In genomic region chr19:16868534-16868933, GRCm38 (mm10) we compare ENCODE assay signal across 11 mouse cellular contexts. TPM values are rescaled to one million over a fixed set of nuclear protein-coding genes. Genes with fewer than 3 reads are reported as not detected.
DNase-seq lines count a peak whose midpoint lies in the region; ATAC-seq and TF ChIP-seq lines count a peak whose summit lies in the region.
"Had no signal": no experiment of that assay in that cellular context is flagged by ENCODE, and none has a peak within 500 bp of the region (broad histone marks: within the 10 kb centered on the region; RNA-seq: fewer than 3 reads in every experiment).

No protein-coding gene starts in this region.

- H3K4me3 ChIP-seq in hindbrain, embryonic 13.5 days = no peak overlapping the region
- H3K4me3 ChIP-seq in hindbrain, embryonic 10.5 days = no peak overlapping the region
- H3K4me3 ChIP-seq in MEL (ENCODE audit: control insufficient read depth in 1 of 2, insufficient read depth in 1 of 2, low read depth in 2 of 2, low read length in 2 of 2) = no peak overlapping the region
- no peak overlapping the region for H3K4me3 ChIP-seq in hindbrain, embryonic 14.5 days (replicated peaks; ENCODE audit: low read length)
- H3K4me3 ChIP-seq: limb, embryonic 15.5 days had no signal

- peaks cover 18% of the 10 kb centered on the region for H3K4me1 ChIP-seq in hindbrain, embryonic 13.5 days (replicated peaks)
- H3K4me1 ChIP-seq in hindbrain, embryonic 10.5 days (replicated peaks) = peaks cover 15% of the 10 kb centered on the region
- H3K4me1 ChIP-seq in MEL (ENCODE audit: control insufficient read depth in 1 of 2, insufficient read depth in 2 of 2, low read length in 2 of 2) = no peaks in the 10 kb centered on the region
- H3K4me1 ChIP-seq in hindbrain, embryonic 14.5 days (replicated peaks; ENCODE audit: control insufficient read depth, insufficient read depth, low read length) = peaks cover 14% of the 10 kb centered on the region

- no peak for TF ChIP-seq RAD21 in MEL (IDR thresholded peaks at IDR 0.05; ENCODE audit: low read depth, low read length)

- WGBS in hindbrain, embryonic 13.5 days = 35% methylated on average over 5 of the region's 5 CpGs
- 38% methylated on average over 5 of the region's 5 CpGs for WGBS in hindbrain, embryonic 10.5 days
- WGBS in hindbrain, embryonic 14.5 days = 28% methylated on average over 5 of the region's 5 CpGs

- H3K4me2 ChIP-seq in hindbrain, embryonic 13.5 days = no peak overlapping the region
- H3K4me2 ChIP-seq in hindbrain, embryonic 14.5 days (replicated peaks) = no peak overlapping the region
- H3K4me2 ChIP-seq: limb, embryonic 15.5 days had no signal

- peak; percentile 31; the same call in 1 of the 2 replicates for ATAC-seq in hindbrain, embryonic 13.5 days (ENCODE audit: low FRiP score)
- ATAC-seq in hindbrain, embryonic 14.5 days (ENCODE audit: low FRiP score) = peak; percentile 49; the same call in 1 of the 2 replicates

- DNase-seq in hindbrain, embryonic 10.5 days (ENCODE audit: low spot score) = no peak
- peak; percentile 42 for DNase-seq in 3134 (ENCODE audit: extremely low read depth, insufficient read length, low spot score)
- peak; percentile 4 for DNase-seq in MEL (ENCODE audit: low read depth, low spot score)
- peak; percentile 70 for DNase-seq in hindbrain, embryonic 14.5 days (ENCODE audit: low spot score)
- DNase-seq in testis, postnatal 10 days (ENCODE audit: low spot score) = no peak
- no peak for DNase-seq in thymus, postnatal 10 days (ENCODE audit: low spot score in 2 of 2)
- DNase-seq: spleen, adult 18-20 months had no signal

- no peak for TF ChIP-seq CTCF in MEL (IDR thresholded peaks at IDR 0.05 in 2 of 3, conservative IDR thresholded peaks at IDR 0.05 in 1 of 3; ENCODE audit: control insufficient read depth in 1 of 3, insufficient read depth in 1 of 3, low read depth in 2 of 3, low read length in 3 of 3, poor library complexity in 1 of 3, severe bottlenecking in 1 of 3)

- H3K79me2 ChIP-seq in MEL (ENCODE audit: control insufficient read depth, insufficient read depth, low read length, poor library complexity) = no peaks in the 10 kb centered on the region

- no peak overlapping the region for H3K27ac ChIP-seq in hindbrain, embryonic 13.5 days
- H3K27ac ChIP-seq in hindbrain, embryonic 10.5 days = no peak overlapping the region
- no peak overlapping the region for H3K27ac ChIP-seq in MEL (ENCODE audit: control insufficient read depth, low read depth, low read length)
- no peak overlapping the region for H3K27ac ChIP-seq in hindbrain, embryonic 14.5 days
- H3K27ac ChIP-seq: kidney, postnatal 0 days; limb, embryonic 15.5 days had no signal

- H3K9ac ChIP-seq in hindbrain, embryonic 13.5 days = no peak overlapping the region
- no peak overlapping the region for H3K9ac ChIP-seq in MEL (ENCODE audit: control insufficient read depth, low read depth, low read length, poor library complexity, severe bottlenecking)
- no peak overlapping the region for H3K9ac ChIP-seq in hindbrain, embryonic 14.5 days
- H3K9ac ChIP-seq: limb, embryonic 15.5 days had no signal

- no peak for TF ChIP-seq EP300 in MEL (IDR thresholded peaks at IDR 0.05; ENCODE audit: low read depth in 1 of 2, low read length in 2 of 2)

- H3K9me3 ChIP-seq in hindbrain, embryonic 13.5 days = no peaks in the 10 kb centered on the region
- H3K9me3 ChIP-seq in hindbrain, embryonic 10.5 days = no peaks in the 10 kb centered on the region
- no peaks in the 10 kb centered on the region for H3K9me3 ChIP-seq in MEL (replicated peaks; ENCODE audit: insufficient read depth, low read length)
- no peaks in the 10 kb centered on the region for H3K9me3 ChIP-seq in hindbrain, embryonic 14.5 days (ENCODE audit: control insufficient read depth, low read length)
- H3K9me3 ChIP-seq: limb, embryonic 15.5 days had no signal

- peaks cover 90% of the 10 kb centered on the region for H3K27me3 ChIP-seq in hindbrain, embryonic 13.5 days
- H3K27me3 ChIP-seq in hindbrain, embryonic 10.5 days (ENCODE audit: insufficient read depth, poor library complexity, severe bottlenecking) = peaks cover 80% of the 10 kb centered on the region
- no peaks in the 10 kb centered on the region for H3K27me3 ChIP-seq in MEL (ENCODE audit: control insufficient read depth in 1 of 2, insufficient read depth in 2 of 2, low read length in 2 of 2)
- H3K27me3 ChIP-seq in hindbrain, embryonic 14.5 days (ENCODE audit: control insufficient read depth, insufficient read depth, low read length) = peaks cover 71% of the 10 kb centered on the region

- no peak for TF ChIP-seq POLR2A in MEL (IDR thresholded peaks at IDR 0.05; ENCODE audit: control insufficient read depth in 1 of 2, insufficient read depth in 1 of 2, low read depth in 1 of 2, low read length in 2 of 2, poor library complexity in 1 of 2)

- H3K36me3 ChIP-seq in hindbrain, embryonic 13.5 days = no peaks in the 10 kb centered on the region
- no peaks in the 10 kb centered on the region for H3K36me3 ChIP-seq in hindbrain, embryonic 10.5 days
- H3K36me3 ChIP-seq in MEL (ENCODE audit: control insufficient read depth in 1 of 2, insufficient read depth in 2 of 2, low read length in 2 of 2) = no peaks in the 10 kb centered on the region
- H3K36me3 ChIP-seq in hindbrain, embryonic 14.5 days (replicated peaks; ENCODE audit: control insufficient read depth, insufficient read depth) = no peaks in the 10 kb centered on the region
- H3K36me3 ChIP-seq: limb, embryonic 15.5 days had no signal

TF ChIP-seq in MEL, 35 proteins besides CTCF, POLR2A, EP300 and RAD21:
- no peak for TF ChIP-seq CHD2 (IDR thresholded peaks at IDR 0.05; ENCODE audit: low read length)
TF ChIP-seq in MEL: peak in this region for 0.

RNA-seq across cellular contexts. Expression of gene Foxb2, which starts 5.1 kb away (rescaled TPM):
- polyA plus RNA-seq in hindbrain, embryonic 13.5 days (2015; fragmentation: Nextera tagmentation; extraction: Ambion mirVana) = 2.1 and 2.2 TPM in 2 replicates
- polyA plus RNA-seq in hindbrain, embryonic 10.5 days (2016; fragmentation: Nextera tagmentation; extraction: Ambion mirVana) = 0.26 and 0.29 TPM in 2 replicates
- total RNA-seq in MEL (2012; rRNA removed) = not detected in 2 replicates
- not detected for polyA plus RNA-seq in MEL (2012; ENCODE audit: insufficient read depth in 1 of 2, insufficient read length in 2 of 2, low read depth in 1 of 2, low replicate concordance in 2 of 2, missing spikeins in 1 of 2)
- polyA plus RNA-seq in hindbrain, embryonic 14.5 days (2014; fragmentation: Nextera tagmentation; extraction: Ambion mirVana) = 0.60 and 0.82 TPM in 2 replicates
- polyA plus RNA-seq: kidney, postnatal 0 days; limb, embryonic 15.5 days; urinary bladder, adult 2 months had no signal

Comparison
In these comparisons a context has a peak if more than half of its experiments do, and no peak if none do; other contexts are left out.
1. DNase-seq: peak in 3134 (single experiment), MEL (single experiment) and hindbrain, embryonic 14.5 days (single experiment); none in hindbrain, embryonic 10.5 days (single experiment), testis, postnatal 10 days (single experiment) and thymus, postnatal 10 days (0 of 2).